Mouse (Mus musculus): Measurements from ENCODE around the gene Ctla4. TPM values are rescaled to one million over a fixed set of nuclear protein-coding genes. Genes with fewer than 3 reads are reported as not detected.

Gene Ctla4
- 3.8 and 7.4 TPM in 2 replicates for polyA plus RNA-seq (2012; rRNA removed)

DNA sequence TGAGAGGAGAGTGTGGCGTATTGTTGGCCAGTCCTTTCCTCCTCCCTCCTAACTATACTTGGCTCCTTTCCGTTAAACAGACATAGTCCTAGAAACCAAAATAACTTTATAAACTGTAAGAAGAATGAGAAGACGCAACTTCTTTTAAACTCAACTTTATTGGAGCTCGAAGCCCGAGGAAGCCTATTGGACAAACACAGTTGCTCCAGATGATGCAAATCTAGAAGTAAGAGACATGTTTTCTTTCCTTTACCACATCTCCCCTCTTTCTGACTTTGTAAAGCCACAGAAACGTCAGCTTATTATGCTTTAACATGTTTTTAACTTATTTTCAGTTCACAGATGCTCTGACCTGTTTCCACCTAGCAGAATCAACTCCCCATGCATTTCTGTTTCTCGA lies at the start of gene Ctla4:
Ctla4 (plus strand) TSS at position 20 of the 400 bp plus-strand sequence.
- H3K36me3 ChIP-seq (ENCODE audit: control insufficient read depth, insufficient read depth, low read length), result no peaks in the 10 kb centered on the region
- H3K27me3 ChIP-seq (ENCODE audit: control insufficient read depth, insufficient read depth, low read length), result no peaks in the 10 kb centered on the region
- no peak within 1 kb of the TSS for H3K27ac ChIP-seq (ENCODE audit: control insufficient read depth, insufficient read depth, low read length)
- 87% methylated on average over 7 of the region's 7 CpGs for whole genome bisulfite sequencing
- no peak within 1 kb of the TSS for H3K4me3 ChIP-seq (ENCODE audit: control insufficient read depth, insufficient read depth, low read length)
- no peak for DNase-seq
- peaks cover 8% of the 10 kb centered on the region for H3K4me1 ChIP-seq (replicated peaks; ENCODE audit: control insufficient read depth, insufficient read depth, low read length)
- TF ChIP-seq POLR2A (IDR thresholded peaks at IDR 0.05; ENCODE audit: control insufficient read depth, extremely low read depth, insufficient read depth, low read length, poor library complexity) (no peak), CTCF (IDR thresholded peaks at IDR 0.05; ENCODE audit: borderline replicate concordance, control insufficient read depth, extremely low read depth, insufficient read depth, low read length, poor library complexity) (no peak)

DNA sequence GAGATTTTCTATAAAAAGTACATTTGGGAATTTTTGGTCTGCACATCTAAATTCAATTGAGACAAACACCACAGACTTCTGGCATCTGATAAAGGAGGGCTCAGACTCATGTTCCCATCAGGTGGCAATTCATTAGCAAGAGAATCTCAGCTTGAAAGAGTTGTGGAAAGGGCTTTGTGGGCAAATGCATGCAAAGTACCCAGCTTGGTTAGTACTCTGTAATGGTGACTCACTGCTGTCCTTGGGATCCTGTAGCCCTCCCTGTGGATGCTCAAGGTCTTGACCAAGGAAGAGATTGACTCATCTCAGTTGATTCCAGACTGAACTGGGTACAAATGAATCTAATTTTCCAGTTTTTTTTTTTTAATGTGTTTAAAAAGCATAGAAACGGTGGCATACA lies 47.6 kb upstream of the Ctla4 start:
- no peak for DNase-seq
- H3K27ac ChIP-seq (ENCODE audit: control insufficient read depth, insufficient read depth, low read length), result no peak overlapping the region
- H3K36me3 ChIP-seq (ENCODE audit: control insufficient read depth, insufficient read depth, low read length), result no peaks in the 10 kb centered on the region
- H3K27me3 ChIP-seq (ENCODE audit: control insufficient read depth, insufficient read depth, low read length), result no peaks in the 10 kb centered on the region
- TF ChIP-seq POLR2A (IDR thresholded peaks at IDR 0.05; ENCODE audit: control insufficient read depth, extremely low read depth, insufficient read depth, low read length, poor library complexity), result no peak
- TF ChIP-seq CTCF (IDR thresholded peaks at IDR 0.05; ENCODE audit: borderline replicate concordance, control insufficient read depth, extremely low read depth, insufficient read depth, low read length, poor library complexity), result no peak
- H3K4me1 ChIP-seq (replicated peaks; ENCODE audit: control insufficient read depth, insufficient read depth, low read length), result no peaks in the 10 kb centered on the region
- no peak overlapping the region for H3K4me3 ChIP-seq (ENCODE audit: control insufficient read depth, insufficient read depth, low read length)
- 98% methylated on average over 1 of the region's 1 CpGs for WGBS

DNA sequence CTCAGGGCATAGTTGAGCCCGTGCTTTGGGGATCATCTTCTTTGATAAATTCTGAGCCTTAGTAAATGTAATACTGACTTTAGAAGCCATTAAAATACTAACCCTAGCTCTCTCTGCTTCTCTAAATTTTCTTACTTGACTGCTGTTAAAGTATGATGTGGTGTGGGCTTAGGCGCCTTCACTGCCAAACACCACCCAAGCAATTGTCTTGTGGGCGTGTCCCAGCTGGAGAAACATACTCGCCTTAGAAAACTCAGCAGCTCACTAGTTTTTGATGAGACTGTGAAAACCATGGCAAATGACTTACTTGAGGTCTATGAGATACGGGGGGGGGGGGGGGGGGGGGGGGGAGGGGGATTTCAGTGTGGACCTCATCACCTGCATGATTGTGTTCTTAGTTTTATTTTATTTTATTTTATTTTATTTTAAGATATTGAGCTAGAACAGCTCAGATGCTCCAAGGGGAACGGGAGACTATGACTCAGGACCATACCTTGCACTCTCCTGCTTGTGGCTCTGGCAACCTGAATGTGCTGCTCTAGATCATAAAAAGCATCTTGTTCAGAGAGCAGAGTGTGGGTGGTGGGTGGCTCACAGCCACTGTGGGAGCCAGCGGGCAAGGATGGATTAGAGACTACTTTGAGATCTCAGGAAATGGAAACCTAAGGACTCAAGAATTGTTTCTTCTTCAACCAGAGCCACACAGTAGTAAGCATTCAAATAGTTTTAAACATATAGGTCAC lies 41.3 kb upstream of the Ctla4 start:
- no peak overlapping the region for H3K27ac ChIP-seq (ENCODE audit: control insufficient read depth, insufficient read depth, low read length)
- no peak for DNase-seq
- 88% methylated on average over 7 of the region's 7 CpGs for WGBS
- no peak for TF ChIP-seq CTCF (IDR thresholded peaks at IDR 0.05; ENCODE audit: borderline replicate concordance, control insufficient read depth, extremely low read depth, insufficient read depth, low read length, poor library complexity)
- TF ChIP-seq POLR2A (IDR thresholded peaks at IDR 0.05; ENCODE audit: control insufficient read depth, extremely low read depth, insufficient read depth, low read length, poor library complexity), result no peak
- no peaks in the 10 kb centered on the region for H3K36me3 ChIP-seq (ENCODE audit: control insufficient read depth, insufficient read depth, low read length)
- H3K4me1 ChIP-seq (replicated peaks; ENCODE audit: control insufficient read depth, insufficient read depth, low read length), result no peaks in the 10 kb centered on the region
- no peak overlapping the region for H3K4me3 ChIP-seq (ENCODE audit: control insufficient read depth, insufficient read depth, low read length)
- H3K27me3 ChIP-seq (ENCODE audit: control insufficient read depth, insufficient read depth, low read length), result no peaks in the 10 kb centered on the region

DNA sequence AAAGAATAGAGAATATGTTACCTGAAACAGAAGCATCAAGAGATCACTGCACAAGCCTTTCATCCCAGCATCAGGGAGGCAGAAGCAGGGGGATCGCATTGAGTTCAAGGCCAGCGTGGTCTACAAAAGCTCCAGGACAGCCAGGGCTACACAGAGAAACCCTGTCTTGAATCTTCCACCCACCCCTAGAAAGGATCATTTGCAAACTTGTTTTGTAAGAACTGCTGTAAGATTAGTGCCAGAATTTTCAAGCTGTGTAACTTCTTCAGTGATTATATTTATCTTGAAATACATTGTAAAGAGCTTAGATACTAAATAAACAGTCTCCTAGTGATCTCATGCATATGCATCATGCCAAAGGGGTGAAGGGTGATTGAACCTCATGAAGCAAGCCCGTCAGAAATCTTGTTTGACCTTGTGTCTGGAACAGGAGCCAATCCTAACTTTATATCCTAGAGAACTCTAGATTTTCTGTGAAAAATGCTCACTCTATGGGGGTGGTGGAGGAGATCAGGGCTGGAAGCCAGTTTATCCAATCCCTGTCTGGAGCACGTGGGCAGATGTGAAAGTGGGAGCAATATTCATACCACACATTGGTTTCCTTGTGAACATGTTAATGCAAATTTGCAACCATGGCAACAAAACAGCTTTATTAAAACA lies 40.1 kb upstream of the Ctla4 start:
- 93% methylated on average over 4 of the region's 4 CpGs for WGBS
- H3K27me3 ChIP-seq (ENCODE audit: control insufficient read depth, insufficient read depth, low read length), result no peaks in the 10 kb centered on the region
- no peak overlapping the region for H3K27ac ChIP-seq (ENCODE audit: control insufficient read depth, insufficient read depth, low read length)
- H3K4me1 ChIP-seq (replicated peaks; ENCODE audit: control insufficient read depth, insufficient read depth, low read length), result no peaks in the 10 kb centered on the region
- no peak for TF ChIP-seq CTCF (IDR thresholded peaks at IDR 0.05; ENCODE audit: borderline replicate concordance, control insufficient read depth, extremely low read depth, insufficient read depth, low read length, poor library complexity)
- TF ChIP-seq POLR2A (IDR thresholded peaks at IDR 0.05; ENCODE audit: control insufficient read depth, extremely low read depth, insufficient read depth, low read length, poor library complexity), result no peak
- no peaks in the 10 kb centered on the region for H3K36me3 ChIP-seq (ENCODE audit: control insufficient read depth, insufficient read depth, low read length)
- DNase-seq, result no peak
- no peak overlapping the region for H3K4me3 ChIP-seq (ENCODE audit: control insufficient read depth, insufficient read depth, low read length)

DNA sequence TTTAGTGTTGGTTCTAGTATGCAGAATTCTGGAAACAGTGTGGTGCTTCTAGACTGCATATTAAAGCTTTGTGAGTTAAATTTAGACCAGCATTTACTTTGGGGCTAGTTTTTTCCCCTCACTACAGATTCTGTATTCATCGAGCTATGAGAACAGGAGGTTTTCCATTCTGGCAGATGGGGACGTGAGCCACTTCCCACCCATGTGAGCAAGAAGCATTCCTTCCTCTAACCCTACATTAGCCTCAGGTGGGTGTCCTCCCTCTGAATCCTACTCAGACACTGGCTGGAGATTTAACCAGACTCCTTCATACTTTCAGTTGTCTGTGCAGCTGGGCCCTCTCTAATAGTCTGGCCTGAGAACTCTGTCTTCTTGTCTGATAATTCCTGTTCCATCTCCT lies 37.7 kb upstream of the Ctla4 start:
- Histone ChIP-seq H3K4me3 (ENCODE audit: control insufficient read depth, insufficient read depth, low read length) (no peak overlapping the region), H3K4me1 (replicated peaks; ENCODE audit: control insufficient read depth, insufficient read depth, low read length) (peaks cover 13% of the 10 kb centered on the region), H3K27ac (ENCODE audit: control insufficient read depth, insufficient read depth, low read length) (no peak overlapping the region), H3K27me3 (ENCODE audit: control insufficient read depth, insufficient read depth, low read length) (no peaks in the 10 kb centered on the region), H3K36me3 (ENCODE audit: control insufficient read depth, insufficient read depth, low read length) (no peaks in the 10 kb centered on the region)
- no peak for DNase-seq
- 98% methylated on average over 2 of the region's 2 CpGs for WGBS
- TF ChIP-seq POLR2A (IDR thresholded peaks at IDR 0.05; ENCODE audit: control insufficient read depth, extremely low read depth, insufficient read depth, low read length, poor library complexity), result no peak

DNA sequence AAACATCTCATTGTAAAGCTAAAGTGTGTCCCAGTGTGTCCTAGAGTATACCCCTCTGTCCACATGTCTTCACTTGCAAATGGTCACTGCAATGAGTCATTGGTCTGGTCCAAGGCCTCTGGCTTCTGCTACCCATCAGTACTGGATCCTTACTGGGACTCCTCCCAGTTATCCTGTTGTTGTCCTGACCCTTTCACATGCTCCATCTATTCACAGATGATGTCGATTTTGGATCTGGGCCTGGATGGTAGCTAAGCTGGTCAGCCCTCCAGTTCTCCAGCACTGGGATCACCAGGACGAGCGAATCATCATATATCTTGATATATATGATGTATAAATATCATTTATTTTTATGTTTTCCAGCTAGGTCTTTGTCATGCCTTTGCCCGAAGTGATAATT lies 37.0 kb upstream of the Ctla4 start:
- Histone ChIP-seq H3K36me3 (ENCODE audit: control insufficient read depth, insufficient read depth, low read length) (no peaks in the 10 kb centered on the region), H3K4me3 (ENCODE audit: control insufficient read depth, insufficient read depth, low read length) (no peak overlapping the region), H3K27ac (ENCODE audit: control insufficient read depth, insufficient read depth, low read length) (no peak overlapping the region), H3K4me1 (replicated peaks; ENCODE audit: control insufficient read depth, insufficient read depth, low read length) (peaks cover 13% of the 10 kb centered on the region), H3K27me3 (ENCODE audit: control insufficient read depth, insufficient read depth, low read length) (no peaks in the 10 kb centered on the region)
- WGBS, result 97% methylated on average over 4 of the region's 4 CpGs
- DNase-seq, result no peak
- TF ChIP-seq POLR2A (IDR thresholded peaks at IDR 0.05; ENCODE audit: control insufficient read depth, extremely low read depth, insufficient read depth, low read length, poor library complexity) (no peak), CTCF (IDR thresholded peaks at IDR 0.05; ENCODE audit: borderline replicate concordance, control insufficient read depth, extremely low read depth, insufficient read depth, low read length, poor library complexity) (no peak)

All from thymus, adult 2 months (tissue).